Mouse (Mus musculus) erythroblast, adult 5-6 weeks (primary cell): ENCODE results near the gene Tbck. TPM values are rescaled to one million over a fixed set of nuclear protein-coding genes. Genes with fewer than 3 reads are reported as not detected.

Experiments
- ATAC-seq: replicated peaks from 2 replicates; pipeline ENCODE4 v1.8.0; 2016; ENCODE audit warnings: moderate number of reproducible peaks, mild to moderate bottlenecking, moderate TSS enrichment, inconsistent platforms; ENCODE audit not compliant: poor library complexity, low FRiP score, severe bottlenecking
- total RNA-seq, 2 experiments: library from RNA; stranded (forward) in 1 of 2; stranded (reverse) in 1 of 2; fragments of 150-400 nt in 1 of 2; fragments of 200-764, 138-1000 nt in 1 of 2; gene quantifications; 2 replicates each; pipeline versions ENCODE4 v1.2.3 to v1.2.4; 2015 to 2017; ENCODE audit warnings: low replicate concordance in 2 of 2

Gene Tbck
- total RNA-seq, 2 experiments from 2014 or later = 4.0 to 4.6 TPM

- ATAC-seq = no peak
Measured at GRCm38 (mm10) chr3:132748750-132749149, 64.8 kb downstream of the Tbck start.

- no peak for ATAC-seq
Measured at GRCm38 (mm10) chr3:132752772-132753171, 68.8 kb downstream of the Tbck start.

- ATAC-seq = no peak
Measured at GRCm38 (mm10) chr3:132756274-132756673, 72.3 kb downstream of the Tbck start.

GRCm38 (mm10) chr3:132766033-132766726, 82.2 kb downstream of the Tbck start:
- ATAC-seq = no peak

GRCm38 (mm10) chr3:132772054-132772453, 88.1 kb downstream of the Tbck start:
- ATAC-seq = no peak

GRCm38 (mm10) chr3:132776686-132777085, 92.7 kb downstream of the Tbck start:
- ATAC-seq = no peak

GRCm38 (mm10) chr3:132781103-132781502, 97.2 kb downstream of the Tbck start:
- no peak for ATAC-seq

GRCm38 (mm10) chr3:132783087-132783486, 99.1 kb downstream of the Tbck start:
- ATAC-seq = no peak

GRCm38 (mm10) chr3:132784732-132785131, 100.8 kb downstream of the Tbck start:
- ATAC-seq = no peak

GRCm38 (mm10) chr3:132786690-132787089, 102.7 kb downstream of the Tbck start:
- ATAC-seq = no peak

GRCm38 (mm10) chr3:132787775-132788174, 103.8 kb downstream of the Tbck start:
- ATAC-seq = no peak

GRCm38 (mm10) chr3:132791140-132791539, 107.2 kb downstream of the Tbck start:
- no peak for ATAC-seq

GRCm38 (mm10) chr3:132800196-132800595, 116.3 kb downstream of the Tbck start:
- no peak for ATAC-seq

GRCm38 (mm10) chr3:132801910-132802309, 118.0 kb downstream of the Tbck start:
- no peak for ATAC-seq

GRCm38 (mm10) chr3:132807888-132808579, 124.1 kb downstream of the Tbck start:
- no peak for ATAC-seq

GRCm38 (mm10) chr3:132808951-132809350, 125.0 kb downstream of the Tbck start:
- no peak for ATAC-seq

GRCm38 (mm10) chr3:132811791-132812190, 127.8 kb downstream of the Tbck start:
- ATAC-seq = no peak

- ATAC-seq = no peak
Measured at GRCm38 (mm10) chr3:132812356-132812755, 128.4 kb downstream of the Tbck start.

- ATAC-seq = no peak
Measured at GRCm38 (mm10) chr3:132813147-132813546, 129.2 kb downstream of the Tbck start.

- ATAC-seq = no peak
Measured at GRCm38 (mm10) chr3:132813706-132814497, 130.0 kb downstream of the Tbck start.
